Mouse (Mus musculus) embryonic facial prominence, embryonic 13.5 days (tissue): ENCODE measurements at regions not wholly inside any gene's neighbourhood (a gene's known extent, or its start where the extent isn't known, plus 50 kb on each side); places are given as distances from the start of the nearest gene placed in this dataset.

ENCODE experiments used
- ATAC-seq: fragments of 200-750 bp; cut with Nextera tagmentation; 2 replicates; pipeline ENCODE4 v1.8.0; 2017; ENCODE audit warnings: low read depth; ENCODE audit not compliant: insufficient number of reproducible peaks, insufficient read depth, low FRiP score, low TSS enrichment
- H3K27ac ChIP-seq: fragments of 300-500 bp; sonication (generic); 2 replicates; pipeline ENCODE4 v1.5.1; 2015; ENCODE audit warnings: moderate library complexity, mild to moderate bottlenecking, inconsistent platforms
- H3K27me3 ChIP-seq: fragments of 300-500 bp; sonication (generic); 2 replicates; pipeline ENCODE4 v1.6.1; 2015; ENCODE audit warnings: mild to moderate bottlenecking, inconsistent platforms
- H3K36me3 ChIP-seq: fragments of 300-500 bp; sonication (generic); 2 replicates; pipeline ENCODE4 v1.6.1; 2015; ENCODE audit warnings: mild to moderate bottlenecking, inconsistent platforms
- H3K4me1 ChIP-seq: fragments of 300-500 bp; sonication (generic); 2 replicates; pipeline ENCODE4 v1.6.1; 2015; ENCODE audit warnings: inconsistent platforms
- H3K4me2 ChIP-seq: fragments of 300-500 bp; sonication (generic); 2 replicates; pipeline ENCODE4 v1.6.1; 2015; ENCODE audit warnings: moderate library complexity, mild to moderate bottlenecking, inconsistent platforms
- H3K4me3 ChIP-seq: fragments of 300-500 bp; sonication (generic); 2 replicates; pipeline ENCODE4 v1.5.1; 2015; ENCODE audit warnings: mild to moderate bottlenecking, inconsistent platforms
- H3K9ac ChIP-seq: fragments of 300-500 bp; sonication (generic); 2 replicates; pipeline ENCODE4 v1.6.1; 2015; ENCODE audit warnings: mild to moderate bottlenecking, inconsistent platforms
- H3K9me3 ChIP-seq: fragments of 300-500 bp; sonication (generic); 2 replicates; pipeline ENCODE4 v1.6.1; 2016; ENCODE audit warnings: inconsistent platforms
- WGBS: fragments of 180-500 bp; shearing (Covaris S2); methylation state at CpG from one replicate; pipeline ENCODE4 v1.1.7; 2015; ENCODE audit warnings: mixed read lengths; 5-methylcytosine and 5-hydroxymethylcytosine counted together

- ATAC-seq = no peak
- 70% methylated on average over 3 of the region's 3 CpGs for WGBS
Observed at GRCm38 (mm10) chr5:116831874-116832273, 240.3 kb upstream of the Srrm4 start.

GRCm38 (mm10) chr5:116829771-116830170 is 238.2 kb upstream of the Srrm4 start:
- Histone ChIP-seq H3K4me3 (no peak overlapping the region), H3K4me1 (no peaks in the 10 kb centered on the region), H3K36me3 (no peaks in the 10 kb centered on the region), H3K27ac (no peak overlapping the region), H3K4me2 (no peak overlapping the region), H3K27me3 (no peaks in the 10 kb centered on the region), H3K9me3 (peaks cover 3% of the 10 kb centered on the region; the same call in 1 of the 2 replicates), H3K9ac (no peak overlapping the region)
- WGBS = 11% methylated on average over 11 of the region's 11 CpGs
- ATAC-seq = no peak

More at GRCm38 (mm10) chr5:116831874-116832273, 240.3 kb upstream of the Srrm4 start:
- Histone ChIP-seq H3K9me3 (peaks cover 3% of the 10 kb centered on the region; the same call in 1 of the 2 replicates), H3K27me3 (no peaks in the 10 kb centered on the region), H3K4me3 (no peak overlapping the region), H3K4me2 (no peak overlapping the region), H3K4me1 (no peaks in the 10 kb centered on the region), H3K27ac (no peak overlapping the region), H3K36me3 (no peaks in the 10 kb centered on the region), H3K9ac (no peak overlapping the region)

GRCm38 (mm10) chr5:116823260-116823659 is 231.6 kb upstream of the Srrm4 start:
- H3K4me1 ChIP-seq = no peaks in the 10 kb centered on the region
- no peaks in the 10 kb centered on the region for H3K36me3 ChIP-seq
- no peaks in the 10 kb centered on the region for H3K9me3 ChIP-seq
- ATAC-seq = 0 out of 2 replicates have a peak, but pooled peaks have one; percentile 26
- no peaks in the 10 kb centered on the region for H3K27me3 ChIP-seq
- H3K4me3 ChIP-seq = no peak overlapping the region
- H3K27ac ChIP-seq = no peak overlapping the region
- H3K9ac ChIP-seq = no peak overlapping the region
- WGBS = 80% methylated on average over 3 of the region's 3 CpGs
- H3K4me2 ChIP-seq = no peak overlapping the region

GRCm38 (mm10) chr5:116822141-116822540 is 230.5 kb upstream of the Srrm4 start:
- H3K9me3 ChIP-seq = no peaks in the 10 kb centered on the region

GRCm38 (mm10) chr5:116809799-116810198 is 218.2 kb upstream of the Srrm4 start:
- no peak for ATAC-seq
- WGBS = 49% methylated on average over 2 of the region's 2 CpGs

More at GRCm38 (mm10) chr5:116822141-116822540, 230.5 kb upstream of the Srrm4 start:
- H3K4me3 ChIP-seq = no peak overlapping the region
- no peaks in the 10 kb centered on the region for H3K27me3 ChIP-seq
- no peaks in the 10 kb centered on the region for H3K36me3 ChIP-seq
- H3K9ac ChIP-seq = no peak overlapping the region
- no peak overlapping the region for H3K4me2 ChIP-seq
- 27% methylated on average over 14 of the region's 14 CpGs for WGBS
- no peaks in the 10 kb centered on the region for H3K4me1 ChIP-seq
- no peak for ATAC-seq
- no peak overlapping the region for H3K27ac ChIP-seq

GRCm38 (mm10) chr5:116809001-116809759 is 217.6 kb upstream of the Srrm4 start:
- Histone ChIP-seq H3K4me2 (no peak overlapping the region), H3K27me3 (no peaks in the 10 kb centered on the region), H3K9me3 (no peaks in the 10 kb centered on the region), H3K27ac (no peak overlapping the region), H3K4me1 (no peaks in the 10 kb centered on the region), H3K4me3 (no peak overlapping the region), H3K9ac (no peak overlapping the region), H3K36me3 (no peaks in the 10 kb centered on the region)
- ATAC-seq = no peak
- whole genome bisulfite sequencing = 39% methylated on average over 17 of the region's 17 CpGs

More at GRCm38 (mm10) chr5:116809799-116810198, 218.2 kb upstream of the Srrm4 start:
- Histone ChIP-seq H3K9me3 (no peaks in the 10 kb centered on the region), H3K27me3 (no peaks in the 10 kb centered on the region), H3K36me3 (no peaks in the 10 kb centered on the region), H3K4me2 (no peak overlapping the region), H3K4me3 (no peak overlapping the region), H3K4me1 (no peaks in the 10 kb centered on the region), H3K9ac (no peak overlapping the region), H3K27ac (no peak overlapping the region)

GRCm38 (mm10) chr5:116797460-116797859 is 205.8 kb upstream of the Srrm4 start:
- H3K27ac ChIP-seq = no peak overlapping the region
- H3K36me3 ChIP-seq = no peaks in the 10 kb centered on the region
- H3K9ac ChIP-seq = no peak overlapping the region
- ATAC-seq = no peak
- H3K27me3 ChIP-seq = no peaks in the 10 kb centered on the region
- H3K9me3 ChIP-seq = no peaks in the 10 kb centered on the region
- H3K4me3 ChIP-seq = no peak overlapping the region
- H3K4me1 ChIP-seq = no peaks in the 10 kb centered on the region
- H3K4me2 ChIP-seq = no peak overlapping the region
- WGBS = 50% methylated on average over 2 of the region's 2 CpGs

- Histone ChIP-seq H3K36me3 (no peaks in the 10 kb centered on the region), H3K4me1 (no peaks in the 10 kb centered on the region), H3K9ac (no peak overlapping the region), H3K4me3 (no peak overlapping the region), H3K9me3 (no peaks in the 10 kb centered on the region), H3K4me2 (no peak overlapping the region), H3K27me3 (no peaks in the 10 kb centered on the region), H3K27ac (no peak overlapping the region)
- whole genome bisulfite sequencing = 78% methylated on average over 5 of the region's 5 CpGs
- ATAC-seq = no peak
Observed at GRCm38 (mm10) chr5:116795169-116795568, 203.6 kb upstream of the Srrm4 start.

- Histone ChIP-seq H3K27ac (no peak overlapping the region), H3K4me1 (no peaks in the 10 kb centered on the region), H3K4me3 (no peak overlapping the region), H3K27me3 (no peaks in the 10 kb centered on the region), H3K4me2 (no peak overlapping the region), H3K9ac (no peak overlapping the region), H3K9me3 (no peaks in the 10 kb centered on the region), H3K36me3 (no peaks in the 10 kb centered on the region)
- 71% methylated on average over 8 of the region's 8 CpGs for WGBS
- no peak for ATAC-seq
Observed at GRCm38 (mm10) chr5:116790419-116790818, 198.8 kb upstream of the Srrm4 start.

GRCm38 (mm10) chr5:116789859-116790258 is 198.2 kb upstream of the Srrm4 start:
- 87% methylated on average over 9 of the region's 9 CpGs for WGBS
- Histone ChIP-seq H3K27me3 (no peaks in the 10 kb centered on the region), H3K9me3 (no peaks in the 10 kb centered on the region), H3K4me2 (no peak overlapping the region), H3K36me3 (no peaks in the 10 kb centered on the region), H3K4me3 (no peak overlapping the region), H3K4me1 (no peaks in the 10 kb centered on the region), H3K27ac (no peak overlapping the region), H3K9ac (no peak overlapping the region)
- ATAC-seq = no peak

GRCm38 (mm10) chr5:116776450-116776849 is 184.8 kb upstream of the Srrm4 start:
- WGBS = 47% methylated on average over 2 of the region's 2 CpGs
- no peaks in the 10 kb centered on the region for H3K9me3 ChIP-seq
- H3K27me3 ChIP-seq = no peaks in the 10 kb centered on the region
- H3K36me3 ChIP-seq = no peaks in the 10 kb centered on the region
- H3K4me3 ChIP-seq = no peak overlapping the region
- ATAC-seq = no peak
- H3K4me1 ChIP-seq = no peaks in the 10 kb centered on the region
- no peak overlapping the region for H3K9ac ChIP-seq
- no peak overlapping the region for H3K27ac ChIP-seq
- H3K4me2 ChIP-seq = no peak overlapping the region

- WGBS = 52% methylated on average over 2 of the region's 2 CpGs
- H3K27ac ChIP-seq = no peak overlapping the region
- no peaks in the 10 kb centered on the region for H3K36me3 ChIP-seq
- H3K4me3 ChIP-seq = no peak overlapping the region
- H3K4me1 ChIP-seq = no peaks in the 10 kb centered on the region
- no peak overlapping the region for H3K9ac ChIP-seq
- H3K27me3 ChIP-seq = no peaks in the 10 kb centered on the region
- H3K9me3 ChIP-seq = peaks cover 7% of the 10 kb centered on the region; the same call in 1 of the 2 replicates
- ATAC-seq = no peak
- H3K4me2 ChIP-seq = no peak overlapping the region
Observed at GRCm38 (mm10) chr5:116766261-116766660, 174.6 kb upstream of the Srrm4 start.
